Mouse (Mus musculus) spleen, adult 10 weeks (tissue): Measurements from ENCODE around the gene Ly6g6c. TPM values are rescaled to one million over a fixed set of nuclear protein-coding genes. Genes with fewer than 3 reads are reported as not detected.

Experiments used
- polyA plus RNA-seq: library from polyadenylated mRNA; stranded (reverse); fragments of 350-450 nt; fragmentation: Illumina TruSeq; extraction: RNeasy Lipid Tissue Mini Kit (QIAGEN cat#74804); gene quantifications from one replicate; pipeline ENCODE4 v1.2.3, GENCODE M21; 2015; ENCODE audit warnings: low replicate concordance; ENCODE audit not compliant: insufficient read depth

Ly6g6c gene
- polyA plus RNA-seq, 1 experiment from 2014 or later: 0.26 TPM

Other genes with a start within 250 kb of the Ly6g6c start
- 32.1 TPM for gene Stk19, start 228.4 kb upstream of the Ly6g6c start, polyA plus RNA-seq
- 22.4 TPM for gene Dxo, start 228.4 kb upstream of the Ly6g6c start, polyA plus RNA-seq
- 31.3 TPM for gene Skiv2l, start 215.2 kb upstream of the Ly6g6c start, polyA plus RNA-seq
- gene Nelfe, start 215.0 kb upstream of the Ly6g6c start, polyA plus RNA-seq: 16.3 TPM
- 101 TPM for gene Cfb, start 202.9 kb upstream of the Ly6g6c start, polyA plus RNA-seq
- 3.5 TPM for gene Zbtb12, start 185.9 kb upstream of the Ly6g6c start, polyA plus RNA-seq
- not detected for gene Gm20547, start 183.3 kb upstream of the Ly6g6c start, polyA plus RNA-seq
- gene C2, start 167.1 kb upstream of the Ly6g6c start, polyA plus RNA-seq: 38.7 TPM
- gene Ehmt2, start 166.9 kb upstream of the Ly6g6c start, polyA plus RNA-seq: 55.6 TPM
- gene Slc44a4, start 150.9 kb upstream of the Ly6g6c start, polyA plus RNA-seq: not detected
- gene Neu1, start 134.1 kb upstream of the Ly6g6c start, polyA plus RNA-seq: 21.7 TPM
- 1.2 TPM for gene Hspa1b, start 106.2 kb upstream of the Ly6g6c start, polyA plus RNA-seq
- gene Gm20481, start 95.5 kb upstream of the Ly6g6c start, polyA plus RNA-seq: not detected
- gene Hspa1a, start 93.2 kb upstream of the Ly6g6c start, polyA plus RNA-seq: 0.52 TPM
- not detected for gene Hspa1l, start 92.7 kb upstream of the Ly6g6c start, polyA plus RNA-seq
- 45.5 TPM for gene Lsm2, start 83.5 kb upstream of the Ly6g6c start, polyA plus RNA-seq
- 100 TPM for gene Vars, start 64.4 kb upstream of the Ly6g6c start, polyA plus RNA-seq
- gene Vwa7, start 48.8 kb upstream of the Ly6g6c start, polyA plus RNA-seq: 0.54 TPM
- 2.6 TPM for gene Sapcd1, start 37.4 kb upstream of the Ly6g6c start, polyA plus RNA-seq
- gene Msh5, start 18.6 kb upstream of the Ly6g6c start, polyA plus RNA-seq: 6.1 TPM
- 228 TPM for gene Clic1, start 15.4 kb upstream of the Ly6g6c start, polyA plus RNA-seq
- 3.2 TPM for gene Ddah2, start 6.4 kb upstream of the Ly6g6c start, polyA plus RNA-seq
- gene Mpig6b, start 796 bp downstream of the Ly6g6c start, polyA plus RNA-seq: 2.5 TPM
- gene Ly6g6e, start 11.5 kb downstream of the Ly6g6c start, polyA plus RNA-seq: not detected
- not detected for gene Ly6g6d, start 12.7 kb downstream of the Ly6g6c start, polyA plus RNA-seq
- 0.93 TPM for gene Ly6g6f, start 20.2 kb downstream of the Ly6g6c start, polyA plus RNA-seq
- 19.7 TPM for gene Abhd16a, start 23.9 kb downstream of the Ly6g6c start, polyA plus RNA-seq
- gene Ly6g5c, start 42.9 kb downstream of the Ly6g6c start, polyA plus RNA-seq: not detected
- 1.6 TPM for gene Ly6g5b, start 50.0 kb downstream of the Ly6g6c start, polyA plus RNA-seq
- gene Gpank1, start 56.1 kb downstream of the Ly6g6c start, polyA plus RNA-seq: 24.2 TPM
- 133 TPM for gene Csnk2b, start 56.7 kb downstream of the Ly6g6c start, polyA plus RNA-seq
- 15.5 TPM for gene D17H6S53E, start 61.0 kb downstream of the Ly6g6c start, polyA plus RNA-seq
- gene Apom, start 66.7 kb downstream of the Ly6g6c start, polyA plus RNA-seq: 0.33 TPM
- 69.9 TPM for gene Bag6, start 69.8 kb downstream of the Ly6g6c start, polyA plus RNA-seq
- 58.2 TPM for gene Prrc2a, start 99.5 kb downstream of the Ly6g6c start, polyA plus RNA-seq
- gene Aif1, start 110.7 kb downstream of the Ly6g6c start, polyA plus RNA-seq: 157 TPM
- gene Lst1, start 123.1 kb downstream of the Ly6g6c start, polyA plus RNA-seq: 139 TPM
- 99.6 TPM for gene Ltb, start 129.1 kb downstream of the Ly6g6c start, polyA plus RNA-seq
- gene Tnf, start 136.6 kb downstream of the Ly6g6c start, polyA plus RNA-seq: 15.3 TPM
- gene Lta, start 140.0 kb downstream of the Ly6g6c start, polyA plus RNA-seq: 24.3 TPM
- gene Gm16181, start 155.4 kb downstream of the Ly6g6c start, polyA plus RNA-seq: 0.72 TPM
- gene Atp6v1g2, start 168.3 kb downstream of the Ly6g6c start, polyA plus RNA-seq: 14.4 TPM
- 3.1 TPM for gene Nfkbil1, start 170.4 kb downstream of the Ly6g6c start, polyA plus RNA-seq
- 220 TPM for gene Ddx39b, start 176.4 kb downstream of the Ly6g6c start, polyA plus RNA-seq
- gene H2-D1, start 197.3 kb downstream of the Ly6g6c start, polyA plus RNA-seq: 1,132 TPM